Mouse (Mus musculus): ENCODE measurements around the gene Clip3.
A peak's percentile ranks its signal among the peaks of the same experiment; 100 is the strongest.

The Clip3 gene

DNA sequence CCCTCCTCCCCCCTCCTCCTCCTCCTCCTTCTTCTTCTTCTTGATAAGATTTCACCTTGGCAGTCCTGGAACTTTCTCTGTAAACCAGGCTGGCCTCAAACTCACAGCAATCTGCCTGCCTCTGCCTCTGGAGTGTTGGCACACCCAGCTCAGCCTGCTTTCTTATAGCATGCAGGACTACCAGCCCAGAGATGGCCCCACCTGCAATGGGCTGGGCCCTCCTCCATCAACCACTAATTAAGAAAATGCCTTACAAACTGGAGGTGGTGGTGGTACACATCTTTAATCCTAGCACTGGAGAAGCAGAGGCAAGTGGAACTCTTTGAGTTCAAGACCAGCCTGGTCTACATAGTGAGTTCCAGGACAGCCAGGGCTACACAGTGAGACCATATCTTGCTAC is 34.9 kb downstream of the Clip3 start:
- no peak for DNase-seq (ENCODE audit: low spot score in 2 of 2)

DNA sequence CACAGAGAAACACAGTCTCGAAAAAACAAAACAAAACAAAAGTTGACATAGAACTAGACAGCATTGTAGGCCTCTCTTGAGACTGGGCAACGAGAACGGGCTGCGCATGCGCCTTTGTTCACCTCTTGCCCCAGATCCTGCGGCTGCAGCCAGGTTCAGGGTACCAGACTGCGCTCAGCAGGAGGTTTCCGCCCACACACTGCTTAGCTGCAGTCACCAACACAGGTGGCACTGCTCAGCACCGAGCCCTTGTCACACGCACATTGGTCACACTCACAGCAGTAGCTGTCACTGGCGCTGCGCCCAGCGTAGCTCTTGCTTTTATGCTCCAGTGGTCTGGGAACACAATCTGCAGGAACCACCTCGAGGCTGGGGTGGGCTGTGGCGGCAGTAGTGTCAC is 35.6 kb downstream of the Clip3 start:
- DNase-seq (ENCODE audit: low spot score in 2 of 2): no peak

DNA sequence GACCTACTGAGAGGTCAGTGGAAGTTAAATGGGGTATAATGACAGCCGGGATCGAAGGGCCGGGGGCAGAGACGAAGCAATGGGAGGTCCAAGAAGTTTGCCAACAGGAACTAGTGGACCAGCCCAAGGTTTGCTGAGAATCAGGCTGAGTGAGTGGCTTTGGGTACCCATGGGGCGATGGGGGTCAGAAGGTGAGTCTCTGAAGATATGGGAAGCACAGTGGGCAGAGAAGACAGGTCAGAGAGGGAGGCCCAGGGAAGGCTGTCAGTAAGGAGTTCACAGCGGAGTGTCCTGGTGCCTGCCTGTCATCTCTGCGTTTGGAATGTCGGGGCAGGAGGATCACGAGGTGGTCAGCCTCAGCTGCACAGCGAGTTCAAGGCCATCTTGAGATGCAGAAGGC is 36.9 kb downstream of the Clip3 start:
- DNase-seq (ENCODE audit: low spot score in 2 of 2): no peak

DNA sequence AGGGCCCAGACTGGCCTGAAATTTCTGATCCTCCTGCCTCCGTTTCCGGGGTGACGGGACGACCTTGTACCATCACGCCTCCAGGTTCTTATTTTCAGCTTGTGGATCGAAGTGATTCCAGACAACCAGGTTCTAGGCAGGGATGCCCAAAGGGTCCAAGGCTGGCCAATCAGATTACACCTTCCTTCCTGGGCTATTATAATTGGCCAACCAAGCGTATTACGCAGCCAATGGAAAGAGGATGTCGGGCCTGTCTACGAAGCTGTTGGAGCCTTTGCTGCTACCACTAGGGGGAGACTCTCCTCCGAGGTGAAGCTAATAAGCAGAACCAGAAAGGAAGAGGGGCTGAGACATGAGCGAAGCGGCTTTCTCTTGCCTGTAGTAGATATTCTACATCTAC is 40.4 kb downstream of the Clip3 start:
- DNase-seq (ENCODE audit: low spot score in 2 of 2): peak; percentile 85 to 91

DNA sequence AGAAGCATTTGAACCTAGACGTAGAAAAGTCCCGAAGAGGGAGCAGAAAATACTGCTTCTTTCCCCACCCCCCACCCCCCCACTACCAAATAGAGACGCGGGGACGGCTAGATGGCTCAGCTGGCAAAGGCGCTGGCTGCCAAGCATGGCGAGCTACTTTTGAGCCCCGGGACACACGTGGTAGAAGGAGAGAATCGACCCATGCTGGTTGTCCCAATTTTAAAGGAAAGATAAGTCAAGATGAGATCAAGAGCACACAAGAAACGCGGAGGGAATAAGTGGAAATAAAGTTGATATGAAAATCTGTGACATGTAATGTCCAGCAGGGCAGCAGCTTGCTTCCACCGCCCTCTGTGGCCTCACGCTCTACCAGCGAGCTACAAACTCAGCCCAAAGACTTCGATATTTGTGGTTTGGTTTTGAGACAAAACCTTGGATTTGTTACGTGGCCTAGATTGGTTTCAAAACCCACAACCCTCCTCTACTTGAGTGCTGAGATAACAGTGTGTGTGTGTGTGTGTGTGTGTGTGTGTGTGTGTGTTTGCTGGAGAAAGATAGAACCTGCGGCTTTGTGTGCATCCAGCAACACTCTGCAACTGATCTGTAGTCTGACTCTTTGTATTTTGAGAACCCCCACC is 41.2 kb downstream of the Clip3 start:
- no peak for DNase-seq (ENCODE audit: low spot score in 2 of 2)

DNA sequence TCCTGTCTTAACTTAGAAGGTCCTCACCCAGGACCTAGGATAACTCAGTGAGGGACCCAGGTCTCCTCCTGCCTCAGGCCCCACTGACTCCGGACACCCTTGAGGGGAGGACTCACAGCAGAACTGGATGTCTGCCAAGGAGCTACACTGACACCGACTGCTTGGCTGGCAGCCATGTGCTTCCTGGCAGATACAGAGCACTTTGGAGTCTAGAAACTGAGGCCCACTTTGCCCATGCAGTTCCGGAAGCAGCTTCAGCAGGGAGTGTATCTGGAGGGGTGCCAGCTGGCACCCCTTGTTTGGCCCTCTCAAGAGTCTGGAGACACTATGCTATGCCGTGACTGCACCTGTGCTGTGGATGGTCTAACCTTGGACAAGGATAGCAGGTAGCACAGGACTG is 41.9 kb downstream of the Clip3 start:
- DNase-seq (ENCODE audit: low spot score in 2 of 2): peak; percentile 77 to 79

DNA sequence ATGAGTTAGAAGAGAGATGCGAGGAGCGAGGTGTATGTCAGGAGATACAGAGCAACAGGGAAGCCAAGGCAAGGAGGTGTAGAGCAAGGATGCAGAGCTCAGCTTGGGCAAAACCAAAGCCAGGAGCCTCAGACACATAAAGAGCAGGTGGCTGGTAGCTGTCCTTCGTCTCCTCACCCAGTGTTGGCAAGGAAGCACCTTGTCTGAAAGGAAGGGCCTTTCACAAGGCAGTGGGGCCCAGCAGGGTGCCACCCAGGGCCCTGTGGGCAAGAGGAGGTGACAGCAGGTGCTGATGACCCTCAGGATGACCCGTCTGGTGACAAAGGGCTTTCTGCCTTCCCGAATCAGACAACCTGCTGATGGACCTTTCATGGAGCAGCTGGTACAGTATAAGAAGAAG is 43.0 kb downstream of the Clip3 start:
- DNase-seq (ENCODE audit: low spot score in 2 of 2): no peak

DNA sequence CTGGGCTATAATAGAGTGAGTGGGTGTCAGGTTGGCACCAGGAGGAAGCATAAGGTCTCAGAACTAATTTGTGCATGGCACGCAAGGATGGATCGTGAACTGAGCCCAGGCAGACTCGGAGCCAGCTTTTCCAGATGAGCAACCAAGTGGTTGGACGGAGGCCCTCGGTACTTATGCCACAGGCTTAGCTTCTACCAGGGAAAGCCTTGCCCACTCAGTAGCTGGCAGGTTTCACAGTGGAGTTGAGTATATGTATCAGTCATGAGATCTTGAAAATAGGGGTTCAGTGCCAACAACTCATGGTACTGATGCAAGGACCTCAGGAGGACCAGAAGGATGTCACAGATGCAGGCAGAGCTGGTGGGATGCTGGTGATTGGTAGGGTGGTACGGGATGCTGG is 44.2 kb downstream of the Clip3 start:
- no peak for DNase-seq (ENCODE audit: low spot score in 2 of 2)

DNA sequence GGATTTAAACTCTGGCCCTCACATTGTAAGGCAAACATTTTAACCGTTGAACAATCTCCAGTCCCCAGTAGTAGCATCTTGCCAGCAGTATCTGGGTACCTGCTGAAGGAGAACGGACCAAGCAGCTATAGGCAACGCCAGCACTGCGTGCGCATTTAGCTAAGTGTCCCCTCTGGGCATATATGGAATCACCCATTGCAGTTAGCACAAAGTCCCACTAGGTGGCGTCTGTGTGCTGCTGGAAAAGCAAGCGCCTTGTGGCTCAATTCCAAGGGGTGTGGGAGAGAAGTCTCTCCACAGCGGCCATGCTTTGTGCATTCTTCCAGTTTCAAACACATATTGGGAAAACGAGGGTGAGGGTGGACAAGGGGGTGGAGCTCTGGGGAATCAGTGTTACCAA is 44.9 kb downstream of the Clip3 start:
- peak; percentile 73 to 87 for DNase-seq (ENCODE audit: low spot score in 2 of 2)

DNA sequence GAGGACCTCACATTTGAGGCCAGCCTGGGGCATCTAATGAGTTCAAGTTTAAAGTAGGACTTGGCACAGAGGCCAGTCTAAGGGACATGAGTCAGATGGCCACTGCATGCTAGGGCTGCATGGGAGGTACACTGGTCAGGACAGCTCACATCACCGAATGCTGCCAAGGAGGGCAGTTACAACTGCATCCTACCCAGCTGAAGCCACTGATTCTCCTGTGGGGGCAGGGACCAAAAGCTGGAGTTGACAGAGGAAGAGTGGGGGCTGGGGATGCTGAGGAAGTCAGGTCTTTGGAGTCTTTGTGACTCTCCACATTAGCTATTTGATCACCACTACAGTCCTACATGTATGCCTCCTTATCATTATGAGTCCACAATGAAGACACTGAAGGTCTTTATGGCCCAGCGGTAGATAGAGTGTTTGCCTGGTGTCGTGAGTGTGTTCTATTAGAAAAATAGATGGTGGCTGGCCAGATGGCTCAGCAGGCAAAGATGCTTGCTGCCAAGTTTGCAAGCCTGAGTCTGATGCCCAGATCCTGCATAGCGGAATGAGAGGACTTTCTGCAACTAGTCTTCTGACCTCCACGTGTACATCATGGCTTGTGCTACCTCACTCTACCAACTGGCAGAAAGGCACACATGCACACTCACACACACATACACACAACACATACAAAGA is 48.0 kb downstream of the Clip3 start:
- DNase-seq (ENCODE audit: low spot score in 2 of 2): no peak

DNA sequence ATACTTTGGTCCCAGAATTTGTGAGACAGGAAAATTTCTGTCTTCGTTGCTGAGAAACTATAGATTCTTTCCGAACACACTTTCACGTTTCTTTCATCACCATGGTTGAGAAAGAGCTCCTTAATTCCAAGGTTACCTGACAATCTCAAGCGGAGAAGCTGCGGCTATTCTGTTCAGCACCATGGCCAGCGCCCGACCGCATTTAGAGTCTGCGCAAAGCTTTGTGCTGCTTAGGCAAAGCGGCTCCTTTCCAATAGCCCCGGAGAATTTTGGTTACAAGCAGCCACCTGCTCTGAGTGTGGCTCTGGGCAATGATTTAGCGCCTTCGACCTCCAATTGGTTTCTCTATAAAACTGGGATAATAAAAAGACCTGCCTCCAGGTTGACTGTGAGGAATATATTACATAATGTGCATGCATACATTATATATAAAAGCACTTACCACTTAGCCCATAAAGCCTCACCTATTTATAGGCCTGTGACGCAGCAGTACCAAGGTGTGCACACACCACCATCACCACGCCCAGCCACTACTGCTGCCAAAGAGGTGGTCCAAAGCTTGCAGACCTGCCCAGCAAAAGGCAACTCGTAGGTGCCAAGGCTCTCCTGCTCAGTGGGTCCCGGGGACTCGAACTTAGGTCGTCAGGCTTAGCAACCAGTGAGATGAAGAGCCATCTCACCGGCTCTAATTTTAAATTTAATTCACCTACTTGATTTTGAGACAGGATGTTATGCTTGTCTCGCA is 55.3 kb downstream of the Clip3 start:
- DNase-seq (ENCODE audit: low spot score in 2 of 2): no peak

DNA sequence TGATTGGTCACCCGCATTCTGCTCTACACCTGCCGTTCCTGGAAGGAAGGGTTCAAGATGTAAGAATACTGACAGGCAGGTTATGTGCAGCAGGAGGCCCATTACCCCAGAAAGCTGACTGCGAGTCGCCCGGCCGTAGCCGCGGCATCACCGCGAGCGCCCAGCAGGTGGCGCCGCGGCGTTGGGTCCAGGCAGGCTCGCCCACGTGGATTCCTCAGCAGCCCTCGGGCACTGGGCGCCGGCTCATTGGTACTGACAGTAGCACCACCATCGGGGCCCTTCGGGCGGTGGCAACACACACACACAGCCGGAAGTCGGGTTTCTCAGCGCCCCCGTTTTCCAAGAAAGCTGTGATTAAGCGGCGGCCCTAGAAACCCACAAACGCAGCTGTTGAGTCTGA is 56.3 kb downstream of the Clip3 start:
- DNase-seq (ENCODE audit: low spot score in 2 of 2): peak; percentile 72 to 73

DNA sequence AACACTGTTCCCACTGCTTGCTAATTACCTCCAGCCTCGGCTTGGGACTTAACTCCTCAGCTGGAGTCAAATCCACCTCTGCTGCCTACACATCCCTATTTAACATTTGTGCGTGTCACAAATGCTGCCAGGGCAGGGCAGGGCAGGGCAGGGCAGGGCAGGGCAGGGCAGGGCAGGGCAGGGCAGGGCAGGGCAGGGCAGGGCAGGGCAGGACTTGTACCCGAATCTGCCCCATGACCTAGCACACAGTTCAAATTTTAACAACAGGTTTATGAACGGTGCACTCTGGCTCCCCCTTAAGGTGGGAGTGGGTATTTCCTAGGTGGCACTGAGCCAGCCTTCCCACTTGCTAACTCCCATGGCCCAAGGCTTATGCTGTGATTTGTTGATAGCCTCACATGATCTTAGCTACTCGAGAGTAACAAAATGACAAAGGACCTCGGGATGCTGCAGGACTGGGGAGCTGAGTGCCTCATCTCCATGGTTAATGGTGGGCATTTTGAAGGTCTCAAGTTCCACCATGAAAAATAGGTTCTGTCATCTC is 61.8 kb downstream of the Clip3 start:
- DNase-seq (ENCODE audit: low spot score in 2 of 2): no peak

DNA sequence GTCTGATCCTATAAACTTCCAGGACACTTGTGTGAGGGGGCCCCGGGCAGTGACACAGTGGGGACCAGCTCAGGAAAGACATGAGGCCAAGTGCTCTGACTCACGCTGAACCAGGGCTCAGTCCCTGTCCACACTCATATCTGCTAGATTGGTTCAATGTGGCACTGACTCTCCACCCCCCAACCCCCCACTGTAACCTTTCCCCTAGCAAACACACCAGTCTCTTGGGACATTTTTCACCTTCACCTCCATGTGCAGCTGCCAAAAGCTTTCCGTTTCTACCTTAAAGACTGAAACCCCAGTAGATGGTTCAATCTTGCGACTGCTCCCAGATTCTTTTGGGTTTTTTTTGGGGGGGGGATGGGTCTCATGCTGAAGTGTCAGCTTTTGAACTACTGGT is 62.5 kb downstream of the Clip3 start:
- no peak for DNase-seq (ENCODE audit: low spot score in 2 of 2)
